Mouse (Mus musculus): Measurements from ENCODE around the gene Coa5.

GRCm38 (mm10) chr1:37474634-37475190 is 44.8 kb upstream of the Coa5 start:
- TF ChIP-seq CTCF (IDR thresholded peaks at IDR 0.05; ENCODE audit: extremely low read depth, insufficient read length, insufficient replicate concordance, low read depth, low read length) (no peak), POLR2A (IDR thresholded peaks at IDR 0.05; ENCODE audit: low read depth, low read length) (no peak)

All from small intestine, adult 2 months (tissue).